Mouse (Mus musculus): Measurements from ENCODE around the gene Gm20908. TPM values are rescaled to one million over a fixed set of nuclear protein-coding genes. Genes with fewer than 3 reads are reported as not detected.

Gene Gm20908
- not detected for polyA plus RNA-seq (2014; fragmentation: Illumina TruSeq; extraction: RNeasy Lipid Tissue Mini Kit (QIAGEN cat#74804); ENCODE audit: low read depth, low replicate concordance)

DNA sequence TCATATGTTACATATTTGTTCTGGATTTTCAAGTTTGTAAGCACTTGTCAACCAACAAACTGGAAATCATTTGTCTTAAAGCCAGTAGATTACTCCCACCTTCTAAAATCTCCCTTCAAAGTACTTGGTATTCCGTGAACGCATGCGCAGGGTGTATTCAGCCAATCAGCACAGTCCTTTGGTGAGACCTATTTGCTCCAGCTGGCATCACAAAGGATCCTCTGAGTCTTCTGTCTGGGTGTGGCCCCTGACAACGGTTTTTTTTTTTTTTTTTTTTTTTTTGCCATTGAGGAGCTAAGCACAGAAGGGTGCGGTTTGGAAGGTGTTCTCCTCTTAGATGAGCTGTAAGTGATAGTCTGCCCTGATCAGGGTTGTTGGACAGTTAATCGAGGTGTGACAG, at the start of gene Gm20908:
TSS of gene Gm20908 (plus strand) at position 301 of the 400 bp plus-strand sequence.

Measured in adrenal gland, adult 10 weeks (tissue).